Mouse (Mus musculus): ENCODE results near the gene Esp18.

Gene Esp18

GRCm38 (mm10) chr17:39406059-39406458, at the start of gene Esp18:
TSS of gene Esp18 (plus strand) at chr17:39406359.
- in situ Hi-C loops (cut with MboI; ENCODE audit: low pct_unique_long_range_greater_than_20kb in 1 of 2, low sequenced_read_pairs in 2 of 2, unreplicated experiment in 1 of 2): no loop called here

DNA sequence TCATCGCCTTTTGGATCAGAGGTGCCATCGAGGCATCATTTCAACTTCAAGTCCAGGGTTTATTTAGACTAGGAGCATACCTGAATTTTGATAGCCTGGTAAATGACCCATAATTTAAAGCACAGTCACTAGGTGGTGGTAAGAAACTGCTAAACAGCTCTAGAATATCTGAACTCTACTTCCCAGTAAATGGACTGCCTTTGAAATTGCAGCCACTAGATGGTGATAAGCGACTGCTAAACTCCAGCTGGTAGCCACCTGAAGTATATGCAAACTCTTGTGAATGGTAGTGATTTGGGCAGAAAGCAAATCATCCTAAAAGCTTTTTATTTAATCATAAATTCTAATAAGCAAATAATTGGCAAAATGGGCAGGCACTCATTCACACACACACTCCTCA, 42.8 kb upstream of the Esp18 start:
- in situ Hi-C loops (cut with MboI; ENCODE audit: low pct_unique_long_range_greater_than_20kb in 1 of 2, low sequenced_read_pairs in 2 of 2, unreplicated experiment in 1 of 2): no loop called here

All from mouse embryonic stem cell (cell line).